Mouse (Mus musculus) bone marrow, adult 2 months (tissue): ENCODE results near the gene Gm16440. TPM values are rescaled to one million over a fixed set of nuclear protein-coding genes. Genes with fewer than 3 reads are reported as not detected.
"Not testable (repeated sequence)": the region's sequence is repeated elsewhere in the genome, so short reads cannot be mapped to it uniquely, and the experiment has no call there.

ENCODE experiments used
- H3K27ac ChIP-seq: fragments of 200-500 bp; 2 replicates; pipeline ENCODE4 v1.5.1; 2012; ENCODE audit warnings: low read depth, mild to moderate bottlenecking, control low read depth, inconsistent platforms, low read length; ENCODE audit not compliant: control insufficient read depth, poor library complexity, insufficient read depth
- H3K4me1 ChIP-seq: fragments of 200-500 bp; 2 replicates; pipeline ENCODE4 v1.6.1; 2011; ENCODE audit warnings: low read length; ENCODE audit not compliant: control insufficient read depth, insufficient read depth
- H3K4me3 ChIP-seq: fragments of 200-500 bp; replicated peaks from 2 replicates; pipeline ENCODE3; 2011; ENCODE audit warnings: mild to moderate bottlenecking, low read depth, low read length, control low read depth; ENCODE audit not compliant: control insufficient read depth
- WGBS: fragments of 180-500 bp; shearing (Covaris S2); methylation state at CpG from one replicate; pipeline ENCODE4 v1.1.7; 2018; 5-methylcytosine and 5-hydroxymethylcytosine counted together
- polyA plus RNA-seq: library from polyadenylated mRNA; stranded (reverse); fragments of >200 nt; gene quantifications from 2 replicates; pipeline ENCODE4 v1.2.4, GENCODE M21; 2011; ENCODE audit warnings: low replicate concordance; ENCODE audit not compliant: missing spikeins, insufficient read depth, insufficient read length

Gene Gm16440
- not detected in 2 replicates for polyA plus RNA-seq

DNA sequence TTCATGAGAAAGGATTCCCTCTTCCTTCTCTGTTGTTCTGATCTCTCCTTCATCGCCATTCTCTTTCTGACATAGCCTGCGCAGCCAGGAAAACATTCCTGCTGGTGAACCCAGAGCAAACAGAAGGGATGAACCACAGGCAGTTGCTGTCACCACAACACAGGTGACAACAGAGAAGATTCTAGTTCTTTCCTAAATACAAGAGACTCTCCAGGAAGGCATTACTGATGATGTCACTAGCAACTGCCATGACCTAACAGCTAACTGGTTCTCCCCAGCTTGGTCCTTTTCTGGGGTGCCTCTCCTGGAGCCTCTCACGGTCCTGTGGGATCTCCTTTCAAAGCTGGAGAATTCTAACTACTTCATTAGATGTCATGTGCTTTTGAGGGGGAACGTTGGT, at the start of gene Gm16440:
Gm16440 (minus strand) TSS at position 101 of the 400 bp plus-strand sequence.
- not testable (repeated sequence) for H3K4me1 ChIP-seq, H3K4me3 ChIP-seq, H3K27ac ChIP-seq
- WGBS, result 75% methylated on average over 2 of the region's 4 CpGs

DNA sequence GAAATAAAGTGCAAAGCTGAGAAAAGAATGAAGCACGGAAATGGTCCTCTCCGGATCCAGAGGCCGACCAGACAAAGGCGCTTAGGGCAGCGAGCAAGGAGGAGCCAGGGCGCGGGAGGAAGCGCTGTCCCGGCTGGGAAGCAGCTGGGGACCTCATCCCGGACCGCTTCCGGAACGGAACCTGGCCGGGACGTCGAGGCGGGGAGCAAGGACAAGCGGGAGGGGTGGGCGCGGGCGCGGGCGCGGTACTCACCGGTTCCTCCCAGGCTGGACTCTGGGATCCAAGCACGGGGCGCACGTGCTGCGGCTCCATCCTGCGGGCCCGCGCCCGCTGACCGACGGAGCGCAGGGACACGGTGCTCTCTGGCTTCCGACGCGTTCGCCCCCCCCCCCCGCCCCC, 36.6 kb upstream of the Gm16440 start:
- H3K4me1 ChIP-seq, H3K4me3 ChIP-seq, H3K27ac ChIP-seq: not testable (repeated sequence)
- WGBS, result 7% methylated on average over 20 of the region's 42 CpGs

DNA sequence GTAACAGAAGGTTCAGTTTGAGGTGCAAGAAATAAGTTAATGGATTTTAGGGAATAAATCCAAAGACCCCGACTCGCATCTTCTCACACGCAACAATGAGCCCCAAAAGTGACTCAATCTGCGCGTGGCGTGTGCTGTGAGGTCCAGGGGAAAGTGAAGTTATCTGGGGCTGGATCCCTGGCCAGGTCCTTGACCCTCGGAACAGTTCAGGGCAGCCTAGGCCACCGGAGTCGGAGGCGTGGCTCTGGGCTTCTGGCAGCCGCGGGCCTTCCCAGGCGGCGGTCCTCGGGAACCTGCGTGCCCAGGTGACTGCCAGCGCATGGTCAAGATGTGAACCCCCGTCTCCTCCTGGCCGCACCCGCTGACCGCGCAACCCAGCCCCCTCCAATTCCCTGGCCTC, 36.2 kb upstream of the Gm16440 start:
- 27% methylated on average over 22 of the region's 22 CpGs for WGBS
- H3K4me3 ChIP-seq, H3K4me1 ChIP-seq, H3K27ac ChIP-seq: not testable (repeated sequence)

DNA sequence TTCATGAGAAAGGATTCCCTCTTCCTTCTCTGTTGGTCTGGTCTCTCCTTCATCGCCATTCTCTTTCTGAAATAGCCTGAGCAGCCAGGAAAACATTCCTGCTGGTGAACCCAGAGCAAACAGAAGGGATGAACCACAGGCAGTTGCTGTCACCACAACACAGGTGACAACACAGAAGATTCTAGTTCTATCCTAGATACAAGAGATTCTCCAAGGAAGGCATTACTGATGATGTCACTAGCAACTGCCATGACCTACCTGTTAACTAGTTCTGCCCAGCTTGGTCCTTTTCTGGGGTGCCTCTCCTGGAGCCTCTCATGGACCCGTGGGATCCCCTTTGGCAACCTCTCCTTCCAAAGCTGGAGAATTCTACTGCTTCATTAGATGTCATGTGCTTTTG, 22.3 kb upstream of the Gm16440 start, which contains the start of gene Gm3591:
Gm3591 (minus strand) TSS at position 101 of the 400 bp plus-strand sequence.
- WGBS, result no CpG with 5 or more reads among the region's 2 CpGs
- H3K27ac ChIP-seq, H3K4me1 ChIP-seq, H3K4me3 ChIP-seq: not testable (repeated sequence)

DNA sequence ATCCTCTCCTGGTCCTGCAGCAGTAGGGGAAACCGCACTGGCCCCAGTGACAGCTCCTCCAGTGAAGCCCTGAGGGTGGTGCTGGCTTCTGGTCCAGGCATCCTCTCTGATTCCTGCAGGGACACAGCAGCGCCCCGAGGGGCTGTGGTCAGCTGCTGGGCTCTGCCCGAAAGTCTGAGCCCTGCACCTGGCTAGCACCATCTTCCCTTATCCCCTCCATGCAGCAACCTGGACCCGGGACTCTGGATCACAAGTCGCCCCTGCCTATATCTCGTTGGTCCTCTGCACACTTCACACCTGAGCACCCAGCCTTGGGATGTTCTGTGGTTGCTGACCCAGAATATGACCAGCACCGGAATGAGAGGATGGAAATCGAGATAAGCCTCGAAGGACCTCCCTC, 46.5 kb downstream of the Gm16440 start, which contains the start of gene Gm3618:
Gm3618 (minus strand) TSS at position 101 of the 400 bp plus-strand sequence.
- WGBS, result no CpG with 5 or more reads among the region's 10 CpGs
- not testable (repeated sequence) for H3K4me1 ChIP-seq, H3K4me3 ChIP-seq, H3K27ac ChIP-seq

Other genes with a start within 250 kb of the Gm16440 start
- not detected in 2 replicates for gene Gm21560, start 171.0 kb downstream of the Gm16440 start, polyA plus RNA-seq
- not detected in 2 replicates for gene Gm3411, start 103.1 kb downstream of the Gm16440 start, polyA plus RNA-seq
- gene Gm21103, start 85.5 kb downstream of the Gm16440 start, polyA plus RNA-seq, result not detected in 2 replicates
- not detected in 2 replicates for gene Gm3618, start 46.6 kb downstream of the Gm16440 start, polyA plus RNA-seq
- not detected in 2 replicates for gene Gm3591, start 22.2 kb upstream of the Gm16440 start, polyA plus RNA-seq
- gene Gm3594, start 54.3 kb upstream of the Gm16440 start, polyA plus RNA-seq, result not detected in 2 replicates
- gene Gm8356, start 147.0 kb upstream of the Gm16440 start, polyA plus RNA-seq, result not detected in 2 replicates
- not detected in 2 replicates for gene Gm3629, start 200.3 kb upstream of the Gm16440 start, polyA plus RNA-seq
- gene Gm3460, start 232.1 kb upstream of the Gm16440 start, polyA plus RNA-seq, result not detected in 2 replicates